Mouse (Mus musculus): ENCODE measurements around the gene Abca14.
"Not testable (repeated sequence)": the region's sequence is repeated elsewhere in the genome, so short reads cannot be mapped to it uniquely, and the experiment has no call there.

The Abca14 gene

DNA sequence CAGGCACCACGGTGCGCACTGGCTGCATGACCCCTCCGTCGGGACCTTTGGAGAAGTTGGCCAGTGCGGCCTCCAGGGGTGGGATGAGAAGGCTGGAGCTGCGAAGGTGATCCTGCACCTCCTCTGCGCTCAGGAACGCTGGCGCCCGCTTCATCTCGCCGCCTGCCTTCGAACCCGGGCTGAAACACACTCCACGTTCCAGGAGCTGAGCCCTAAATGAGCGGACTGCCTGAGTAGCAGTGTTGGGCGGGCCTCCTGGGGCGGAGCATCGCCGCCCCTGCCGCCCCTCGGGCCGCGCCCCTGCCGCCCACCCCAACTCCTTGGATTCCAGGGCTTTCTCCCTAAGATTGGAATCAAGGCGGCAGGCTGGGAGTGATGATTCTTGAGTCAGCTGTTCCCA, 2.0 kb upstream of the Abca14 start, which contains the start of gene Crym:
Gene Crym (minus strand): TSS at position 341 of the 400 bp plus-strand sequence.
- DNase-seq (ENCODE audit: low spot score in 2 of 2), result no peak

DNA sequence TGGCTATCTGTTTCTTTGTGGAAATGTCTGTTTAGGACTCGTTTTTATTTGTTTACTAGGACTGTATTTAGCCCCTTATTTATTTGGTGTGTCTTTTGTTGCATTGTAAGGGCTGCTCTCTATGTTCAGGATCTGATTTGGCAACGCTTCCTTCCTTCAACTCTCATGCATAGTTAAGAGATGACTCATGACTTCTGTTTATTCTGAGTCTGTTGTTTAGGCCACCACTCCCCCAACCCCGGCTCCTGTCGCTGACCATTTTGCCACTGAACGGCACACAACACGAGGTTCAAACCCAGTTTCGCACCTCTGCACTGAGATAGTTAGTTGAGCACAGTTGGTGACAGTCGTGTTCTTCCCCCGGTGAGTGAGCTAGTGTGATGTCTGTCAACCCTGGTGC, 2.2 kb downstream of the Abca14 start:
- no peak for DNase-seq (ENCODE audit: low spot score in 2 of 2)

DNA sequence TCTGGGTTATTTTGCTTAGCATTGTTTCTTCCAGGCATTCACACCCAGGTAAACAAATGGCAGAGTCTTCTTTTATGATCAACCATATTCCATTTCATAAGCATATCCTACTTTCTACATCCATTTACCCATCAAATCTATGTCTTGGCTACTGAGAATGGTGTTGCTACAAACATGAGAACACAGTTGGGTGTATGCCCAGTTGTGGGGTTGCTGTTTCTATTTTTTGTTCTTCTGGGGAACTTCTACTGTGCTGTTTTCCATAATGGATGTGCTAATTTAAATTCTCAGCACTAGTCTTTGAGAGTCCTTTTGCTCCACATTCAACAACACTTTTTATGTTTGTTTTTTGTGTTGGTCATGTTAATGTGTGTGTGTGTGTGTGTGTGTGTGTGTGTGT, 24.8 kb downstream of the Abca14 start:
- DNase-seq (ENCODE audit: low spot score in 2 of 2), result no peak

DNA sequence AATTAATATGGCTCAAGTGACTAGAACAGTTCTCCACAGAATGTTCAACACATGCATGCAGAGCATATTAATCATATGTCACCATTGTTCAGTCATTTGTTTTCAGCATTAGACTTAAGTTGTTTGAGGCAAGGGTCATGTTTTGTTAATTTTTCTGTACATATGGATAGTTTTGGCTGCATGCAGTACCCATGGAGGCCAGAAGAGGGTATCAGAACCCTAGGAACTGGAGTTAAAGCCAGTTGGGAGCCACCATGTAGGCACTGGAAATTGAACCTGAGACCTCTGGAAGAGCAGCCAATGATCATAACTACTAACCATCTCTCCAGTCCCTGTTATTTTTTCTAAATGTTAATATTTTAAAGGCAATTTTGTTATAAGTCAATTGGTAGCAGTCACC, 37.3 kb downstream of the Abca14 start:
- no peak for DNase-seq (ENCODE audit: low spot score in 2 of 2)

DNA sequence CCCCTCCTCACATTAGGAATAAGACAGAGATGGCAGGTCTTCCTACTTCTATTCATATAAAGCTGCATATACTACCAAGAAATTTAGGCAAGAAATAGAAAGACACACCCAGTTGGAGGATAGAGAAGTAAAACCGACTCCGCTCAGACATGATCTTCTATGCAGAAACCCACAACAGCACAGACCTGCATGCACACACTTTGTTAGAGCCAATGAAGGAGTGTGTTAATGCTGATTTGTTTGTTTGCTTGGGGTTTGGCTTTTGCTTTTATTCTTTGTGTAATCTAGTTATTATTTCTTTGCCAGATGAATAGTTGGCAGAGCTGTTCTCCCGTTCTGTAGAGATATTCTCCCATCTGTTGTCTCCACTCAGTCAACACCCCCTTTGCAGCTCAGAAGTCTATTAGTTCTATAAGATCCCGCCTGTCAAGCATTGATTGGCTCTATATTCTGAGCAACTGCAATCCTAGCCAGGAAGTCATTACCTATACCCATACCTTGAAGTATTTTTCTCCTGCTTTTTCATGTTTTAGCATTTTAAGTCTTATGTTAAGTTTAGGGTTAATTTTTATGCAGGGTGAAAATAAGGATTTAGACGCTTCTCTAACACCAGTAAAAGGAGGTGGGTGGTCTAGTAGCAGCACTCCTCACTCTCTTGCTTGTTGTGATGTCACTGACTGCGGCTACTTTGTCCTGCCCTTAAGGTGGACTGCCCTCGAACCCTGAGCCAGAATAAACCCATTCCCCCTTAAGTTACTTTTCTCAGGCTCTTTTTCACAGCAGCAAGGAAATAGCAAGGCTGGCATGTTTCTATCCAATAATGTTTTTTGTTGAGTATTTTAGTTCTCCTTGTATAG, 67.6 kb downstream of the Abca14 start:
- no peak for DNase-seq (ENCODE audit: low spot score in 2 of 2)

DNA sequence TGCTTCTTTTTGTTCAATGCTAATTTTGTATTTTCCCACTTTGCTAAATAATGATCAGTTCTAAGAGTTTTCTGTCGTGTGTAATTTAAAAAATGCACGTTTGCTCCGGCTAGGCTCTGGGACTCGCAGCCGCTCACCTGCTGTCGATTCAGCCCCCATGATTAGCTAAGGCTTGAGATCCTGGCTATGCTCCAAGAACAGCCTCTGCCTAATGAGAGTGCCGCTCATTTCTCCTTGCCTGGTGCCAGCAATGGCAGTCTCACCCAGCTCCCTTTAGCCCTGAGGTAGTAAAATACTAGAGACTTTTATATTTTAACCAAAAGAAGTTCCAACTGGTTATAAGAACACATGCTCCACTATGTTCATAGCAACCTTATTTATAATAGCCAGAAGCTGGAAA, 68.3 kb downstream of the Abca14 start:
- no peak for DNase-seq (ENCODE audit: low spot score in 2 of 2)

DNA sequence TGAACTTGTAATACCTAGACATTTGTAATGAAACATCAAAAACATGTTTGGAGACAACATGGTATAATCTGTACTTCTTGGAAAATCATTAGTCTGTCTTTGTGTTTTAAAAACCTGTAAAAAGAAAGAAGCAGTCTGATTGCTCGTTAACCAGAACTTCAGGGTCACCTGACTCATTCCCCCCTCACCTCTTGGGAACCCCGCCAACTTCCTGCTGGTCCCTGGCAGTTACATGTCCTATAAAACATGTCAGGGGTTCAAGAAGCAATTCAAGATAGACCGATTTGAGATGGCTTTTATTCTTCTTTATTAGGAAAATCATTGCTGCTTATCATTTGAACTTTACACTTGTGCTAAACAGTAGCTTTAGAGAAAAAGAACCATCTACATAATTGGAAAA, 81.5 kb downstream of the Abca14 start:
- no peak for DNase-seq (ENCODE audit: low spot score in 2 of 2)

DNA sequence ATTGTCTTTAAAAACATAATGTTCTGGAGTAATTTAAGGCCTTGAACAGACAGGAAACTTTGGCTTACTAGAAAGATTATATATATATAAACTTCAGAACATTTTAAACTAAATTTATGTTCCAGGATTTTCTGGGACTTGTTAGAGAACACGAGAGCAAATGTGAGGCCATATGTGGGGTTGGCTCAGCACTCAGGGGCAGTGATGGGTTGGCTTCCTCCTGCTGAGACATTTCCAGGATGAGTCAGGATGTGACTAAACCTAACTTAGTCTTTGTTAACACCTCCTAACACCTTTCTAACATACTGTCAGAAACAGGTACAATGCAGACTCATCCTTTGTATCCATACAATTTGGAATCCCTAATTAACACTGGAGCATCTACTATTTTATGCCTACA, 112.3 kb downstream of the Abca14 start:
- DNase-seq (ENCODE audit: low spot score in 2 of 2), result no peak

DNA sequence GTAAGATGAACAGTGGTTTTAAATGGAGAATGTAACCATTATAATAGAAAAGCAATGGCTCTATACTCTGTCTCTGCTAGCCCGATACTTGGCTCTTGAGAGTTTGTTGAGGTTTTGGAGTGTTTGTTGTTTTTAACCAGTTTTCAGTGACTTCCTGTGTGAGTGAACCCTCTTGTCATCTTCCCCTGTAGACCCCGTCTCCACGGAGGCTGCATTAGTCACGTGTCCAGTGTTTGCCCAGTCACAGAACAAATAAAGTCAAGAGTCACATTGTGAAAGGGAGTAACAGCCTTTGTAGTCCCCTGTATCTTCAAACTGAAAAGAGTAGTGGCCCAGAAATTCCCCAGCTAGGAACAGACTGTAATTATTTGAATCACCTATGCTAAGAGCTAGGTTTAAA, 119.2 kb downstream of the Abca14 start:
- no peak for DNase-seq (ENCODE audit: low spot score in 2 of 2)

DNA sequence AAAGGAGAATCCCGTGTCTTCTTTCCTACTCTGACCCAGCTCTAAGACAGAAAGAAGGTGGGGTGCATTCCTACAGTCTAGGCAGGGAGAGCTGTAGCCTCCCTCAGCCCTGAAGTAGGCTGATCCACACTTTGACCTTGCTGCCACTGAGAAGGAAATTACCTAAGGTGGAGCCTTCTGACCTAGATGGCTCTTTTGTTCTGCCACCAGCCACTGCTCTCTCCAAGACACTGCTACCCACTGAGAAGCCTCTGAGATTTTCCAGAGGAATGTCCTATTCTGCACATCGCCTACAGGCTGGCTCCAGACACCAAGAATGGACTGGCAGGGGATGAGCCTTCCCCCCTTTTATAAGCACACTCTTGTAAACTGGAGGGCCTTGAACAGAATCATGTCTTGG, 122.2 kb downstream of the Abca14 start:
- DNase-seq (ENCODE audit: low spot score in 2 of 2), result not testable (repeated sequence)

DNA sequence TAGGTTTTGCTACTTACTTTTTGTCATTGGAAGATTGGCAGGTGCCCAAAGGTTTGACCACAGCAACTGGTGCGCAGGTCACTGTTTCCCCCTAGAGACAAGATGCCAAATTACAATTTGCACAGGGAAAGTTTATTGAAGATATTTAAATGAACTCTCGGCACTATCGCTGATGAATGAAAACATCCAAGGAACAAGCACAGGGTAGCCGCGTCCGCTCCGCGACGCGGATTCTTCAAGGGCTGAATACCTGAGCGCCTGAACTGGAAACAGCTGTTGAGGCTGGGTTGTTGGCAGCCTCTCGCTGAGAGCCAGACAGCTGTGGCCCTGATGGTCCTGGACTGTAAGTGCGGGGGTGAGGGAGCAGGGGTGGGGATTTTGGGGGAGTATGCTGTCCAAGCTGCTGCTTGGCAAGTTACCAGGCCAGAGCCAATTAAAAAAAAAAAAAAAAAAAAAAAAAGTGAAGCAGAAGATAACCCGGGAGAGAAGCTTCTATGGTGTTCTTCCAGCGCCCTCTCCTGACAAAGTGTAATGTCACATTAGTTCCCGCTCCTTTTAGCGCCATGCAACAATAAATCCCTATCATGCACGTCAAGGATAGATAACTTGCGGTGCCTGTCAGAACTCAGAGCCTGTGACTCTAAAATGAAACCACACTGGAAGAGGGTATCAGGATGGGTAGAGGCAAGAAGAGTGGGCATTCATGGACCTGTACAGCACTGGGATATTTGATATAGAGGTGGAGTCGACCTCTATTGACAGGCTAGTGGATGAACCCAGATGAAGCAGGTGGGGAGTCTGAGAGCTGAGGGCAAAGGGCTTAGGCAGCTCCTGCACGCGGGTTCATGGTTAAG, 123.7 kb downstream of the Abca14 start:
- no peak for DNase-seq (ENCODE audit: low spot score in 2 of 2)

DNA sequence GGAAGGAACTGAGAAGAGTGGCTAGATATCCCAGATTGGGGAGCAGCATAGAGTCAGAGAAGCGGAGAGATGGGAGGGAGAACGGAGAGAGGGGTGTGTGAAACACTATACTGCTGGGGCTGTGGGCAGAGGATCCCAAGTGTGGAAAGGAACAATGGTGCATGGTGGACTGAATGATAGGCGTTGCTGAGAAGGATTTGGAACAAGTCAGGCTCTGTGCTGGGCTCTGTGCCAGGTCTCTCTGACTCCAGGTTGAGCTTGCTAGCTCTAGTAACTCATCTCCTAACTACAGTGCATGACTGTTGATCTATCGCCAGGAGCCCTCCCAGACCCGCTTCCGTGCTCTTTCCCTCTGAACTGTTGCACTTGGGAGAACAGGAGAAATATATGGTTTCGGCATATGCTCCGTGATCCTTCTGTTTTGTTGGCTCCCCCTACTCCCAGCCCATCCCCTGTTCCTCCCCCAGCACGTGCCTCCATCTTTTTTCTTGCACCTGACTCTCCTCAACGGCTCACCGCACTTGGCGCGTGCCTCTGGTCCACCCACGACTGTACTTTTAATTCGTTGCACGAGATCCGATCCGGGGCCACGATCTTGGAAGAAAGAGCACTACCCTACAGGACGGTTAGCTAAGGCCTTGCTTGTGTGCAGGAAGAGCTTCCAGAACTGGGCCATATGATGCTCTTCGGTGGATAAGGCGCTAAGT, 124.5 kb downstream of the Abca14 start, which contains the start of gene Abca15:
Gene Abca15 (plus strand): TSS at position 584 of the 707 bp plus-strand sequence.
- no peak for DNase-seq (ENCODE audit: low spot score in 2 of 2)

DNA sequence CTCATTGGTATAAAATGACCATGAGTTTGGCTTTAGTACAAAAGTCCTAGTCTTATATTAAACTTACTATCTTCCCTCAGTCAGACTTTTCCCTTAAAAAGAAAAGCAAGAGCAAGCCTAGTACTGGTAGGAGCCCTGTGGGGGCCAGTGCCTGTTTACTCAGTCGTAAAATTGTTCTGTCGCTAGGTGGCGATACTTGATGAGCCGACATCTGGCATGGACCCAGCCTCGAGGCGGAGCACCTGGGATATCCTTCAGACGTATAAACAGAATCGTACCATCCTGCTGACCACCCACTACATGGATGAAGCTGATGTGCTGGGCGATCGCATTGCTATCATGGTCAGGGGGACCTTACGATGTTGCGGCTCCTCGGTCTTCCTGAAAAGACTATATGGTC, 157.4 kb downstream of the Abca14 start:
- no peak for DNase-seq (ENCODE audit: low spot score in 2 of 2)

Measured in spleen, postnatal 10 days (tissue).